Mouse (Mus musculus) hindbrain, embryonic 12.5 days (tissue): ENCODE results near the gene Neurod2. TPM values are rescaled to one million over a fixed set of nuclear protein-coding genes. Genes with fewer than 3 reads are reported as not detected.

Source experiments
- ATAC-seq: fragments of 200-750 bp; cut with Nextera tagmentation; 2 replicates; pipeline ENCODE4 v1.8.0; 2017; ENCODE audit warnings: moderate TSS enrichment; ENCODE audit not compliant: low FRiP score
- H3K27ac ChIP-seq: fragments of 300-500 bp; sonication (generic); 2 replicates; pipeline ENCODE4 v1.5.1; 2016; ENCODE audit warnings: mild to moderate bottlenecking
- H3K27me3 ChIP-seq: fragments of 300-500 bp; sonication (generic); 2 replicates; pipeline ENCODE4 v1.6.1; 2016; ENCODE audit warnings: mild to moderate bottlenecking
- H3K36me3 ChIP-seq: fragments of 300-500 bp; sonication (generic); 2 replicates; pipeline ENCODE4 v1.6.1; 2016; ENCODE audit warnings: mild to moderate bottlenecking
- H3K4me1 ChIP-seq: fragments of 300-500 bp; sonication (generic); 2 replicates; pipeline ENCODE4 v1.6.1; 2016
- H3K4me2 ChIP-seq: fragments of 300-500 bp; sonication (generic); replicated peaks from 2 replicates; pipeline ENCODE4 v1.6.1; 2016; ENCODE audit warnings: mild to moderate bottlenecking
- H3K4me3 ChIP-seq: fragments of 300-500 bp; sonication (generic); 2 replicates; pipeline ENCODE4 v1.5.1; 2016; ENCODE audit warnings: mild to moderate bottlenecking
- H3K9ac ChIP-seq: fragments of 300-500 bp; sonication (generic); 2 replicates; pipeline ENCODE4 v1.6.1; 2016; ENCODE audit warnings: mild to moderate bottlenecking, moderate library complexity
- H3K9me3 ChIP-seq: fragments of 300-500 bp; sonication (generic); replicated peaks from 2 replicates; pipeline ENCODE4 v1.6.1; 2016; ENCODE audit warnings: mild to moderate bottlenecking
- WGBS: fragments of 180-500 bp; shearing (Covaris S2); methylation state at CpG from one replicate; pipeline ENCODE4 v1.1.7; 2016; 5-methylcytosine and 5-hydroxymethylcytosine counted together
- polyA plus RNA-seq: library from polyadenylated mRNA; unstranded; fragments of >200 nt; fragmentation: Nextera tagmentation; extraction: Ambion mirVana; gene quantifications from 2 replicates; pipeline ENCODE4 v1.2.1, GENCODE M21; 2016

Neurod2 gene
- 7.2 and 10.2 TPM in 2 replicates for polyA plus RNA-seq

GRCm38 (mm10) chr11:98329081-98329959 lies at the start of gene Neurod2:
Gene Neurod2 (minus strand): TSS chr11:98329648.
- H3K4me2 ChIP-seq = peak within 1 kb of the TSS; percentile 52
- peak within 1 kb of the TSS; percentile 62 for H3K9ac ChIP-seq
- peak within 1 kb of the TSS; percentile 74 for H3K27ac ChIP-seq
- peak within 1 kb of the TSS; percentile 40 for H3K4me3 ChIP-seq
- no peaks in the 10 kb centered on the region for H3K9me3 ChIP-seq
- no peak; the same call in 1 of the 2 replicates for ATAC-seq
- peaks cover 97% of the 10 kb centered on the region for H3K27me3 ChIP-seq
- H3K36me3 ChIP-seq = no peaks in the 10 kb centered on the region
- peaks cover 28% of the 10 kb centered on the region for H3K4me1 ChIP-seq
- 1% methylated on average over 37 of the region's 38 CpGs for WGBS

GRCm38 (mm10) chr11:98377787-98378186 lies 48.3 kb upstream of the Neurod2 start:
- H3K9me3 ChIP-seq = no peaks in the 10 kb centered on the region
- no peak overlapping the region for H3K27ac ChIP-seq
- peaks cover 64% of the 10 kb centered on the region for H3K36me3 ChIP-seq
- peaks cover 5% of the 10 kb centered on the region; the same call in 1 of the 2 replicates for H3K4me1 ChIP-seq
- no peak for ATAC-seq
- no peak overlapping the region for H3K4me3 ChIP-seq
- H3K4me2 ChIP-seq = no peak overlapping the region
- WGBS = 90% methylated on average over 11 of the region's 11 CpGs
- H3K9ac ChIP-seq = no peak overlapping the region
- H3K27me3 ChIP-seq = no peaks in the 10 kb centered on the region

GRCm38 (mm10) chr11:98376756-98377155 lies 47.3 kb upstream of the Neurod2 start:
- Histone ChIP-seq H3K4me3 (no peak overlapping the region), H3K27ac (no peak overlapping the region), H3K27me3 (no peaks in the 10 kb centered on the region), H3K9ac (no peak overlapping the region), H3K36me3 (peaks cover 64% of the 10 kb centered on the region), H3K4me2 (no peak overlapping the region), H3K9me3 (no peaks in the 10 kb centered on the region), H3K4me1 (peaks cover 15% of the 10 kb centered on the region)
- no peak for ATAC-seq
- WGBS = 70% methylated on average over 5 of the region's 5 CpGs

GRCm38 (mm10) chr11:98374266-98374665 lies 44.8 kb upstream of the Neurod2 start:
- Histone ChIP-seq H3K27me3 (no peaks in the 10 kb centered on the region), H3K9ac (no peak overlapping the region), H3K4me1 (peaks cover 27% of the 10 kb centered on the region), H3K27ac (no peak overlapping the region), H3K9me3 (no peaks in the 10 kb centered on the region), H3K4me2 (no peak overlapping the region), H3K4me3 (no peak overlapping the region), H3K36me3 (peaks cover 46% of the 10 kb centered on the region)
- WGBS = 69% methylated on average over 8 of the region's 8 CpGs
- ATAC-seq = no peak

- no peak for ATAC-seq
- WGBS = 90% methylated on average over 6 of the region's 6 CpGs
- peaks cover 27% of the 10 kb centered on the region for H3K4me1 ChIP-seq
- no peak overlapping the region for H3K4me2 ChIP-seq
- peaks cover 36% of the 10 kb centered on the region for H3K36me3 ChIP-seq
- H3K9me3 ChIP-seq = no peaks in the 10 kb centered on the region
- no peaks in the 10 kb centered on the region for H3K27me3 ChIP-seq
- H3K9ac ChIP-seq = no peak overlapping the region
- H3K4me3 ChIP-seq = no peak overlapping the region
- H3K27ac ChIP-seq = no peak overlapping the region
These were observed 43.8 kb upstream of the Neurod2 start for GRCm38 (mm10) chr11:98373244-98373643.

GRCm38 (mm10) chr11:98372406-98372805 lies 43.0 kb upstream of the Neurod2 start:
- Histone ChIP-seq H3K27me3 (no peaks in the 10 kb centered on the region), H3K9ac (no peak overlapping the region), H3K4me2 (peak overlapping the region; percentile 39), H3K4me1 (peaks cover 27% of the 10 kb centered on the region), H3K9me3 (no peaks in the 10 kb centered on the region), H3K36me3 (peaks cover 28% of the 10 kb centered on the region), H3K27ac (peak overlapping the region; percentile 75; the same call in 1 of the 2 replicates), H3K4me3 (no peak overlapping the region)
- no peak for ATAC-seq
- WGBS = 7% methylated on average over 2 of the region's 2 CpGs

GRCm38 (mm10) chr11:98371556-98372240 lies 42.2 kb upstream of the Neurod2 start:
- H3K4me2 ChIP-seq = peak overlapping the region; percentile 39
- H3K9me3 ChIP-seq = no peaks in the 10 kb centered on the region
- H3K4me1 ChIP-seq = peaks cover 27% of the 10 kb centered on the region
- H3K9ac ChIP-seq = peak overlapping the region; percentile 27; the same call in 1 of the 2 replicates
- peaks cover 21% of the 10 kb centered on the region for H3K36me3 ChIP-seq
- WGBS = 35% methylated on average over 9 of the region's 10 CpGs
- no peaks in the 10 kb centered on the region for H3K27me3 ChIP-seq
- ATAC-seq = peak; percentile 82
- H3K4me3 ChIP-seq = no peak overlapping the region
- peak overlapping the region; percentile 75 for H3K27ac ChIP-seq

- 79% methylated on average over 2 of the region's 2 CpGs for WGBS
- Histone ChIP-seq H3K9ac (no peak overlapping the region), H3K9me3 (no peaks in the 10 kb centered on the region), H3K27me3 (no peaks in the 10 kb centered on the region), H3K4me1 (peaks cover 27% of the 10 kb centered on the region), H3K36me3 (peaks cover 10% of the 10 kb centered on the region), H3K4me3 (no peak overlapping the region), H3K27ac (no peak overlapping the region), H3K4me2 (no peak overlapping the region)
- no peak for ATAC-seq
These were observed 41.1 kb upstream of the Neurod2 start for GRCm38 (mm10) chr11:98370588-98370987.

GRCm38 (mm10) chr11:98369337-98369736 lies 39.9 kb upstream of the Neurod2 start:
- Histone ChIP-seq H3K4me2 (no peak overlapping the region), H3K9ac (no peak overlapping the region), H3K36me3 (no peaks in the 10 kb centered on the region), H3K9me3 (no peaks in the 10 kb centered on the region), H3K4me1 (peaks cover 30% of the 10 kb centered on the region), H3K27ac (no peak overlapping the region), H3K4me3 (no peak overlapping the region), H3K27me3 (no peaks in the 10 kb centered on the region)
- no peak for ATAC-seq
- 85% methylated on average over 6 of the region's 6 CpGs for WGBS

- Histone ChIP-seq H3K36me3 (no peaks in the 10 kb centered on the region), H3K9me3 (no peaks in the 10 kb centered on the region), H3K4me3 (no peak overlapping the region), H3K9ac (no peak overlapping the region), H3K27ac (no peak overlapping the region), H3K4me1 (peaks cover 25% of the 10 kb centered on the region), H3K27me3 (no peaks in the 10 kb centered on the region), H3K4me2 (no peak overlapping the region)
- WGBS = 86% methylated on average over 7 of the region's 7 CpGs
- no peak for ATAC-seq
These were observed 38.4 kb upstream of the Neurod2 start for GRCm38 (mm10) chr11:98367863-98368186.

- H3K4me3 ChIP-seq = no peak overlapping the region
- H3K9me3 ChIP-seq = no peaks in the 10 kb centered on the region
- no peak for ATAC-seq
- no peak overlapping the region for H3K9ac ChIP-seq
- no peaks in the 10 kb centered on the region for H3K36me3 ChIP-seq
- no peaks in the 10 kb centered on the region for H3K27me3 ChIP-seq
- no peak overlapping the region for H3K27ac ChIP-seq
- H3K4me1 ChIP-seq = peaks cover 23% of the 10 kb centered on the region
- WGBS = 85% methylated on average over 10 of the region's 10 CpGs
- H3K4me2 ChIP-seq = no peak overlapping the region
These were observed 37.9 kb upstream of the Neurod2 start for GRCm38 (mm10) chr11:98367171-98367862.

- WGBS = 73% methylated on average over 10 of the region's 10 CpGs
- Histone ChIP-seq H3K4me2 (no peak overlapping the region), H3K36me3 (no peaks in the 10 kb centered on the region), H3K27me3 (no peaks in the 10 kb centered on the region), H3K4me1 (peaks cover 23% of the 10 kb centered on the region), H3K9ac (no peak overlapping the region), H3K9me3 (no peaks in the 10 kb centered on the region), H3K27ac (no peak overlapping the region), H3K4me3 (no peak overlapping the region)
- no peak for ATAC-seq
These were observed 36.8 kb upstream of the Neurod2 start for GRCm38 (mm10) chr11:98366290-98366689.
